Mouse (Mus musculus): ENCODE data around the gene Csde1. TPM values are rescaled to one million over a fixed set of nuclear protein-coding genes. Genes with fewer than 3 reads are reported as not detected.
A peak's percentile ranks its signal among the peaks of the same experiment; 100 is the strongest.

The Csde1 gene
- polyA plus RNA-seq, 1 experiment from 2014 or later = 526 TPM

- 94% methylated on average over 6 of the region's 6 CpGs for WGBS
- no peak overlapping the region for H3K9ac ChIP-seq (ENCODE audit: low read length)
- H3K4me3 ChIP-seq (ENCODE audit: low read depth, low read length) = no peak overlapping the region
- peaks cover 3% of the 10 kb centered on the region for H3K36me3 ChIP-seq (ENCODE audit: control insufficient read depth, insufficient read depth, low read length)
- ATAC-seq (ENCODE audit: insufficient read depth, low FRiP score, low TSS enrichment) (no peak), DNase-seq (ENCODE audit: low spot score) (no peak)
- no peaks in the 10 kb centered on the region for H3K27me3 ChIP-seq (ENCODE audit: control insufficient read depth, insufficient read depth, low read length)
- no peak overlapping the region for H3K27ac ChIP-seq (ENCODE audit: low read depth, low read length)
- H3K4me2 ChIP-seq (ENCODE audit: low read depth) = no peak overlapping the region
- H3K4me1 ChIP-seq (ENCODE audit: control insufficient read depth, insufficient read depth, low read length) = no peaks in the 10 kb centered on the region
- H3K9me3 ChIP-seq (ENCODE audit: control insufficient read depth, low read length) = no peaks in the 10 kb centered on the region
Measured at GRCm38 (mm10) chr3:103040285-103040684, 20.1 kb downstream of the Csde1 start.

- ATAC-seq (ENCODE audit: insufficient read depth, low FRiP score, low TSS enrichment) = no peak
- 89% methylated on average over 1 of the region's 1 CpGs for WGBS
- H3K36me3 ChIP-seq (ENCODE audit: control insufficient read depth, insufficient read depth, low read length) = peaks cover 3% of the 10 kb centered on the region
Measured at GRCm38 (mm10) chr3:103040861-103041379, 20.7 kb downstream of the Csde1 start.

GRCm38 (mm10) chr3:103056016-103056595 lies 35.9 kb downstream of the Csde1 start:
- WGBS = 94% methylated on average over 5 of the region's 5 CpGs
- no peak overlapping the region for H3K4me2 ChIP-seq (ENCODE audit: low read depth)
- no peaks in the 10 kb centered on the region; the same call in 1 of the 2 replicates for H3K4me1 ChIP-seq (ENCODE audit: control insufficient read depth, insufficient read depth, low read length)
- H3K36me3 ChIP-seq (ENCODE audit: control insufficient read depth, insufficient read depth, low read length) = peaks cover 10% of the 10 kb centered on the region; the same call in 1 of the 2 replicates
- no peak for ATAC-seq (ENCODE audit: insufficient read depth, low FRiP score, low TSS enrichment)
- no peak overlapping the region for H3K9ac ChIP-seq (ENCODE audit: low read length)
- no peak overlapping the region for H3K4me3 ChIP-seq (ENCODE audit: low read depth, low read length)
- H3K27me3 ChIP-seq (ENCODE audit: control insufficient read depth, insufficient read depth, low read length) = no peaks in the 10 kb centered on the region
- H3K9me3 ChIP-seq (ENCODE audit: control insufficient read depth, low read length) = no peaks in the 10 kb centered on the region
- no peak overlapping the region for H3K27ac ChIP-seq (ENCODE audit: low read depth, low read length)
- DNase-seq (ENCODE audit: low spot score) = no peak

More at GRCm38 (mm10) chr3:103040861-103041379, 20.7 kb downstream of the Csde1 start:
- DNase-seq (ENCODE audit: low spot score) = no peak
- Histone ChIP-seq H3K4me1 (ENCODE audit: control insufficient read depth, insufficient read depth, low read length) (no peaks in the 10 kb centered on the region), H3K9ac (ENCODE audit: low read length) (no peak overlapping the region), H3K27ac (ENCODE audit: low read depth, low read length) (no peak overlapping the region), H3K4me3 (ENCODE audit: low read depth, low read length) (no peak overlapping the region), H3K4me2 (ENCODE audit: low read depth) (no peak overlapping the region), H3K9me3 (ENCODE audit: control insufficient read depth, low read length) (no peaks in the 10 kb centered on the region), H3K27me3 (ENCODE audit: control insufficient read depth, insufficient read depth, low read length) (no peaks in the 10 kb centered on the region)

GRCm38 (mm10) chr3:103057752-103058151 lies 37.5 kb downstream of the Csde1 start:
- Histone ChIP-seq H3K27ac (ENCODE audit: low read depth, low read length) (0 out of 2 replicates have a peak overlapping the region, but pooled peaks have one; percentile 53), H3K27me3 (ENCODE audit: control insufficient read depth, insufficient read depth, low read length) (no peaks in the 10 kb centered on the region), H3K4me1 (ENCODE audit: control insufficient read depth, insufficient read depth, low read length) (no peaks in the 10 kb centered on the region; the same call in 1 of the 2 replicates), H3K4me3 (ENCODE audit: low read depth, low read length) (peak overlapping the region; percentile 67), H3K4me2 (ENCODE audit: low read depth) (peak overlapping the region; percentile 46), H3K9ac (ENCODE audit: low read length) (peak overlapping the region; percentile 32; the same call in 1 of the 2 replicates), H3K9me3 (ENCODE audit: control insufficient read depth, low read length) (no peaks in the 10 kb centered on the region), H3K36me3 (ENCODE audit: control insufficient read depth, insufficient read depth, low read length) (peaks cover 7% of the 10 kb centered on the region; the same call in 1 of the 2 replicates)
- ATAC-seq (ENCODE audit: insufficient read depth, low FRiP score, low TSS enrichment) = peak; percentile 81
- WGBS = 3% methylated on average over 10 of the region's 10 CpGs
- DNase-seq (ENCODE audit: low spot score) = no peak

- peaks cover 11% of the 10 kb centered on the region for H3K36me3 ChIP-seq (ENCODE audit: control insufficient read depth, insufficient read depth, low read length)
- H3K4me3 ChIP-seq (ENCODE audit: low read depth, low read length) = peak within 1 kb of the TSS; percentile 67
- H3K27me3 ChIP-seq (ENCODE audit: control insufficient read depth, insufficient read depth, low read length) = no peaks in the 10 kb centered on the region
- no peaks in the 10 kb centered on the region; the same call in 1 of the 2 replicates for H3K4me1 ChIP-seq (ENCODE audit: control insufficient read depth, insufficient read depth, low read length)
- H3K27ac ChIP-seq (ENCODE audit: low read depth, low read length) = peak within 1 kb of the TSS; percentile 73
- 3% methylated on average over 46 of the region's 46 CpGs for WGBS
- peak within 1 kb of the TSS; percentile 46 for H3K4me2 ChIP-seq (ENCODE audit: low read depth)
- H3K9ac ChIP-seq (ENCODE audit: low read length) = peak within 1 kb of the TSS; percentile 87
- peak; percentile 98 for DNase-seq (ENCODE audit: low spot score)
- no peaks in the 10 kb centered on the region for H3K9me3 ChIP-seq (ENCODE audit: control insufficient read depth, low read length)
- peak; percentile 98 for ATAC-seq (ENCODE audit: insufficient read depth, low FRiP score, low TSS enrichment)
Measured at GRCm38 (mm10) chr3:103058207-103059157, 38.3 kb downstream of the Csde1 start, which contains the start of gene Nras. Gene Nras (plus strand): TSS chr3:103058285.

GRCm38 (mm10) chr3:103066927-103067326 lies 46.7 kb downstream of the Csde1 start:
- H3K4me1 ChIP-seq (ENCODE audit: control insufficient read depth, insufficient read depth, low read length) = no peaks in the 10 kb centered on the region

DNA sequence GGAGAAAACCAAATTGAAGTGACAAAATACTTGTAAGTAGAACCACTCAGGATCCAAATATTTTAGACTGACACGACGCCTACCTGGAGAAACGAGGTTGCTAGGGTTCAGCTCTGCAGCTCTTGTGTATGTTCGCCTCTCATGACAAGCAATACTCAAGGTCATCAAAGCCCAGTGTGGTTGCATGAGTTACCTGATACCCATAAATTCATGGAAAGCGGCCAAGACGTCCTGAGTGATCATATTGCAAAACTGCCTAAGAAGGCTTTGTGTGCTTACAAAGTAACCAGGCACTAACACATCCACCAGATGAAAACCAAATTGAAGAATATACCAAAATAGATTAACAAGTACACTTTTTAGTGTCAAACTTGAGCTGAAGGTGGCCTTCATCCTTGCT lies 48.7 kb downstream of the Csde1 start:
- H3K4me2 ChIP-seq (ENCODE audit: low read depth) = no peak overlapping the region
- no peak overlapping the region for H3K9ac ChIP-seq (ENCODE audit: low read length)
- H3K9me3 ChIP-seq (ENCODE audit: control insufficient read depth, low read length) = no peaks in the 10 kb centered on the region
- no peaks in the 10 kb centered on the region for H3K27me3 ChIP-seq (ENCODE audit: control insufficient read depth, insufficient read depth, low read length)
- WGBS = 95% methylated on average over 6 of the region's 6 CpGs
- H3K4me3 ChIP-seq (ENCODE audit: low read depth, low read length) = no peak overlapping the region
- DNase-seq (ENCODE audit: low spot score) (no peak), ATAC-seq (ENCODE audit: insufficient read depth, low FRiP score, low TSS enrichment) (no peak)
- peaks cover 15% of the 10 kb centered on the region for H3K36me3 ChIP-seq (ENCODE audit: control insufficient read depth, insufficient read depth, low read length)
- no peaks in the 10 kb centered on the region for H3K4me1 ChIP-seq (ENCODE audit: control insufficient read depth, insufficient read depth, low read length)
- no peak overlapping the region for H3K27ac ChIP-seq (ENCODE audit: low read depth, low read length)

More at GRCm38 (mm10) chr3:103066927-103067326, 46.7 kb downstream of the Csde1 start:
- no peak overlapping the region for H3K4me2 ChIP-seq (ENCODE audit: low read depth)
- no peak overlapping the region for H3K9ac ChIP-seq (ENCODE audit: low read length)
- no peak for DNase-seq (ENCODE audit: low spot score)
- H3K4me3 ChIP-seq (ENCODE audit: low read depth, low read length) = no peak overlapping the region
- no peak for ATAC-seq (ENCODE audit: insufficient read depth, low FRiP score, low TSS enrichment)
- no peak overlapping the region for H3K27ac ChIP-seq (ENCODE audit: low read depth, low read length)
- H3K36me3 ChIP-seq (ENCODE audit: control insufficient read depth, insufficient read depth, low read length) = peaks cover 23% of the 10 kb centered on the region
- WGBS = 92% methylated on average over 8 of the region's 8 CpGs
- H3K9me3 ChIP-seq (ENCODE audit: control insufficient read depth, low read length) = no peaks in the 10 kb centered on the region
- H3K27me3 ChIP-seq (ENCODE audit: control insufficient read depth, insufficient read depth, low read length) = no peaks in the 10 kb centered on the region

DNA sequence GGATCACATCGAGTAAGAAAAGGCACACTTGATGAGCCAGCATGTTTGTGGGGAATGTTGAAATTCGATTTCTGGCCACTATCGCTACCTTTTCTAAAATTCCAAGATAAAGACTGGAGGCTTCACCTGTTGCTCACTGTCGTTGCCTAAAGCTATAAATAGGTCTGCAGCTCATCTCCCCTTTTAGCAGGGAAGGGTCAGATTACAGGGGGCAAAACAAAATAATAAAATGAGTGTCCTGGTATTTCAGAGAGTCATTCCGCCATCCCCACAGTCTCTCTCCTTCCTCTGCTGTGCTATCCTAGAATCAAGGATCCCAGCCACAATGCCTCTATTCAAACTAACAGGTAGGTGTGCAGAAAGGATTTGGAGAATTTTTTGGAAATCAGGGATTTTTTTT lies 53.5 kb downstream of the Csde1 start, which contains the start of gene Ampd1:
TSS of gene Ampd1 (plus strand) at position 244 of the 400 bp plus-strand sequence.
- Histone ChIP-seq H3K27me3 (ENCODE audit: control insufficient read depth, insufficient read depth, low read length) (no peaks in the 10 kb centered on the region), H3K4me2 (ENCODE audit: low read depth) (no peak within 1 kb of the TSS), H3K9me3 (ENCODE audit: control insufficient read depth, low read length) (no peaks in the 10 kb centered on the region), H3K4me1 (ENCODE audit: control insufficient read depth, insufficient read depth, low read length) (no peaks in the 10 kb centered on the region), H3K4me3 (ENCODE audit: low read depth, low read length) (no peak within 1 kb of the TSS), H3K9ac (ENCODE audit: low read length) (no peak within 1 kb of the TSS), H3K36me3 (ENCODE audit: control insufficient read depth, insufficient read depth, low read length) (peaks cover 4% of the 10 kb centered on the region; the same call in 1 of the 2 replicates), H3K27ac (ENCODE audit: low read depth, low read length) (no peak within 1 kb of the TSS)
- WGBS = 75% methylated on average over 5 of the region's 5 CpGs
- ATAC-seq (ENCODE audit: insufficient read depth, low FRiP score, low TSS enrichment) = no peak
- no peak for DNase-seq (ENCODE audit: low spot score)
